Mouse (Mus musculus): ENCODE measurements around the gene Vars.
"Not testable (repeated sequence)": the region's sequence is repeated elsewhere in the genome, so short reads cannot be mapped to it uniquely, and the experiment has no call there.

Vars gene

GRCm38 (mm10) chr17:35000717-35001451 lies at the start of gene Vars:
Gene Vars (plus strand): TSS chr17:35000987.
- DNase-seq (ENCODE audit: inconsistent ontology term), result peak; percentile 95

GRCm38 (mm10) chr17:34951636-34952377 lies 49.0 kb upstream of the Vars start:
- DNase-seq (ENCODE audit: inconsistent ontology term), result no peak

- peak; percentile 85 for DNase-seq (ENCODE audit: inconsistent ontology term)
Observed at GRCm38 (mm10) chr17:34952378-34953040, 48.3 kb upstream of the Vars start.

- DNase-seq (ENCODE audit: inconsistent ontology term), result no peak
Observed at GRCm38 (mm10) chr17:34953258-34953657, 47.5 kb upstream of the Vars start.

GRCm38 (mm10) chr17:34953904-34954303 lies 46.9 kb upstream of the Vars start:
- no peak for DNase-seq (ENCODE audit: inconsistent ontology term)

GRCm38 (mm10) chr17:34954831-34955230 lies 46.0 kb upstream of the Vars start:
- no peak for DNase-seq (ENCODE audit: inconsistent ontology term)

GRCm38 (mm10) chr17:34955884-34956283 lies 44.9 kb upstream of the Vars start:
- no peak for DNase-seq (ENCODE audit: inconsistent ontology term)

- DNase-seq (ENCODE audit: inconsistent ontology term), result no peak
Observed at GRCm38 (mm10) chr17:34956340-34956739, 44.4 kb upstream of the Vars start.

- DNase-seq (ENCODE audit: inconsistent ontology term), result not testable (repeated sequence)
Observed at GRCm38 (mm10) chr17:34957291-34957690, 43.5 kb upstream of the Vars start.

- DNase-seq (ENCODE audit: inconsistent ontology term), result not testable (repeated sequence)
Observed at GRCm38 (mm10) chr17:34957966-34958365, 42.8 kb upstream of the Vars start.

- not testable (repeated sequence) for DNase-seq (ENCODE audit: inconsistent ontology term)
Observed at GRCm38 (mm10) chr17:34958734-34959129, 42.1 kb upstream of the Vars start.

- DNase-seq (ENCODE audit: inconsistent ontology term), result peak; percentile 90
Observed at GRCm38 (mm10) chr17:34959130-34959778, 41.5 kb upstream of the Vars start, which contains the start of gene Hspa1b. Gene Hspa1b (minus strand): TSS chr17:34959238.

- no peak for DNase-seq (ENCODE audit: inconsistent ontology term)
Observed at GRCm38 (mm10) chr17:34959881-34960515, 40.8 kb upstream of the Vars start.

- peak; percentile 63 for DNase-seq (ENCODE audit: inconsistent ontology term)
Observed at GRCm38 (mm10) chr17:34960702-34961493, 39.9 kb upstream of the Vars start.

GRCm38 (mm10) chr17:34962125-34962524 lies 38.7 kb upstream of the Vars start:
- no peak for DNase-seq (ENCODE audit: inconsistent ontology term)

- no peak for DNase-seq (ENCODE audit: inconsistent ontology term)
Observed at GRCm38 (mm10) chr17:34962841-34963240, 37.9 kb upstream of the Vars start.

- no peak for DNase-seq (ENCODE audit: inconsistent ontology term)
Observed at GRCm38 (mm10) chr17:34964640-34965049, 36.1 kb upstream of the Vars start.

- no peak for DNase-seq (ENCODE audit: inconsistent ontology term)
Observed at GRCm38 (mm10) chr17:34965627-34966026, 35.2 kb upstream of the Vars start.

GRCm38 (mm10) chr17:34969822-34970221 lies 31.0 kb upstream of the Vars start, which contains the start of gene Gm20481:
Gene Gm20481 (plus strand): TSS chr17:34969912.
- DNase-seq (ENCODE audit: inconsistent ontology term), result not testable (repeated sequence)

- DNase-seq (ENCODE audit: inconsistent ontology term), result not testable (repeated sequence)
Observed at GRCm38 (mm10) chr17:34970850-34971249, 29.9 kb upstream of the Vars start.

All from Muller cell, postnatal 12 days (primary cell).